Mouse (Mus musculus) CD4-positive helper T cell, adult 2 months (primary cell): ENCODE measurements around the gene Cdk5rap1.
"Not testable (repeated sequence)": the region's sequence is repeated elsewhere in the genome, so short reads cannot be mapped to it uniquely, and the experiment has no call there.

Experiments used
- DNase-seq: peaks from one replicate; pipeline ENCODE4 v3.0.0-alpha.2; 2012; ENCODE audit warnings: low read depth, missing footprints, low spot score

Gene Cdk5rap1

DNA sequence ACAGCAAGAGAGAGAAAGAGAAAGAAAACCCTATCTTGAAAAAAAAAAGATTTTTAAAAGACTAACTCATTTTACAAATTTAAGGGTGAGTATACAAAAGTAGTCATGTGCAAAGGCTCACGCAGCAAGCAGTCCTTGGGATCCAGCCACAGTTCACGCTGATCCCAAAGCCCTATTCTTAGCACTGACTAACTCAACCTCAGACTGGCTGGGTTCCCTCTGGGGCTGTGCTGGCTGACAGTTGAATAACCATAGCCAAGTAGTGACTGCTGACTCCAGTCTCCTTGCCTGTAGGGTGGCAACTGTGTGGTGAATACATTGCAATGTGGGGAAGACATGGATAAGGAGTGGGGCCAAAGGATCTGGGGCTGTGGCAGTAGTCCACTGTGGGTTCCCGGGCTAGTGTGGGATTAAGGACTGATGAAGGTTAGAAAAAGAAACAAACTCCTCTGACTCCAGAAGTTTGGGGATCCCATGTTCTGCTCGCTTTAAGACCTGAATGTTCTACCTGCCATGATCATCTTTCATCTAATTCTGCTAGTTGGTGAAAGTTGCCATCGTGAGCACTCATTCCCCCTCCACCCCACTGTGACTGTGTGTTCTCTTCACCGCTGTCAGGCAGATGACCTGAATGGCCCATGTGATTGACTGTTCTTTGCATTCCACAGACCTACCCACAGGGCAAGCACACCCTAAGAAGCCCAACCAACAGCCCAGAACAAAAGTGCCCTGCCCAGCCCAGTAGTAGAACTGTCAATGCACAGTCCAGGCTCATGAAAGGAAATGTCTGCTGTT is 2.2 kb upstream of the Cdk5rap1 start:
- DNase-seq = no peak

DNA sequence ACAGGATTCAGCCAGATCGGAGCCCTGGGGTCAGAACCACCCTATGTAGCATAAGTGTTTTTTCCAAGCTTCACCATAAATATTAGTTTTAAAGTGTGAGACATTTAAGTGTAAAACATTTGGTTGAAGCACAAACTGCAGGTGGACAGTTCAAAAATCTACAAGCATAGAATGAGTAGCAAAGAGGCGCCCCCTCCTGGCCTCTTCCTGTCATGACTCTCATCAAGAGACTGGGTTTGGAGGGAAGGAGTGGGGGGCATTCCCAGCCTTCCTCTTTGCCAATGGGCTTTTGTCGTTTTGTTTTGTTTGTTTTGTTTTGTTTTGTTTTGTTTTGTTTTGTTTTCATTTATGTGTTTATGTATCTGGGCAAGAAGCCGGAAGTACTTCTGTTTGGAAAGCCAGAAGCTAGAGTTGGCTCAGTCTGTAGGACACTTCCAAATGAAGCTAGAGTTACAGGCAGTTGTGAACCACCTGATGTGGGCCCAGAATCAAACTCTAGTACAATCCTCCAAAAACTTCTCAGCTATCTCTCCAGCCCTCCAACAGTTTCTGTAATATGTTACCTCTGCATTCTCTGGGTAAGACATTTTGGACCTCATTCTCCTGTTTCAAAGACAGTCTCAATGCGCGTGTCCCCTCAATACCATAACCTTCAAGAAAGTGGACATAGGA is 1.3 kb upstream of the Cdk5rap1 start:
- DNase-seq = peak; percentile 69

DNA sequence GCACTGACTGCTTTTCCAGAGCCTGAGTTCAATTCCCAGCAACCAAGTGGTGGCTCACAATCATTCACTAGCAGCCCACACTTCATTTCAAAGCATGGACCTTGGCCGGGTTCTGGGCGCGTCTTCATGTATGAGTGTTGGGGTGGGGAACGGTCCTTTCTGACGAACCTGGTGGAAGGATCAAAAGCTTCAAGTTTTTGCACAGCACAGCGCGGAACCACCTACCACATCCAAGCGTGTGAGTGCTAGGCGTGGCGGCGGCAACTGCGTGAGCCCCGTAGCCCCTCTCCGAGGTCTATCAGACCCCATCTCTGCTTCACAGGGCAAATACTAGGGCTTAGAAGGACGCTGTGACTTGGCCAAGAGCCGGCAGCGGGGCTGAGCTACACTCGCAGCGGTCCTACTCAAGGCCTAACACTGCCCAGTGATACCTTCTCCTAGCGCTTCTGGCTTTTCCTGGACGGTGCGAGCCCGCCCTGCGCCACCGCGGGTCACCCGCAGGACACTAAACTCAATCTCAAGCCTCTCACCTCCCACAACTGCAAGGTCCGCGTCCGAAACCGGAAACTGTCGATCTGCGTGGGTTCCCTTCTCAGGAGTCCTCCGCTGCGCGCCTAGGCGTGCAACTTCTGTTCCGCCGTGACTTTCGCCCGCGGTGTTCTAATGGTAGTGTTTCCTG is 520 bp downstream of the Cdk5rap1 start:
- peak; percentile 88 for DNase-seq

DNA sequence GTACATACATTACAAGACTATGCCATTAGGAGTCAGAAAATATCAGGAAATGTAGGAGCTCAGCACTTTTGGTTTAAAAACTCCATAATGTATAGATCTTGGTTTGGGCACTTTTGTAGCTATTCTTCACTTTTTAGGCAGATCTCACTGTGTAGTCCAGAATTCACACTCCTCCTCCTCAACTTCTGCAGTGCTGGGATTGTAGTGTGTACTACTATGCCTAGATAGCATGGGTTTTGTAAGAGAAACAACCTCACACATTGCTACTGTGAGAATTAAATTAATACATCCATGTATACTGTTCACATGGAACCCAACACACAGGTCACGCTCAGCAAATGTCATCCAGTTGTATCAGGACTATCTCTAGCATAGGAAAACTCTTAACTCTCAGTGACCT is 5.3 kb downstream of the Cdk5rap1 start:
- DNase-seq = no peak

DNA sequence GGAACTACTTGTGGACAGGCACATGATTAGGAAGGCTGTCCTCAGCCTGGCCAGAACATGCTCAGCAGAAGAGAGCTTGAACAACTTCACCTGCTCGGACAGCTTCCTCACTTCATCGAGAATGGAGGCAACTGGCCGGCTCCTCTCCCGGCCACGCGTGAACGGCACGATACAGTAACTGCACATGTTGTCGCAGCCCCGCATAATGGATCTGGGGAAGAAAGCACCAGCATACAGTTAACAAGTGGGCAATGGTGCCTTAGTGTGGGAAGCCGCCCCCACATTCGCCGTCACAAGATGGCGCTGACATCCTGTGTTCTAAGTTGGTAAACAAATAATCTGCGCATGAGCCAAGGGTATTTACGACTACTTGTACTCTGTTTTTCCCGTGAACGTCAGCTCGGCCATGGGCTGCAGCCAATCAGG is 18.8 kb downstream of the Cdk5rap1 start:
- DNase-seq = peak; percentile 63

DNA sequence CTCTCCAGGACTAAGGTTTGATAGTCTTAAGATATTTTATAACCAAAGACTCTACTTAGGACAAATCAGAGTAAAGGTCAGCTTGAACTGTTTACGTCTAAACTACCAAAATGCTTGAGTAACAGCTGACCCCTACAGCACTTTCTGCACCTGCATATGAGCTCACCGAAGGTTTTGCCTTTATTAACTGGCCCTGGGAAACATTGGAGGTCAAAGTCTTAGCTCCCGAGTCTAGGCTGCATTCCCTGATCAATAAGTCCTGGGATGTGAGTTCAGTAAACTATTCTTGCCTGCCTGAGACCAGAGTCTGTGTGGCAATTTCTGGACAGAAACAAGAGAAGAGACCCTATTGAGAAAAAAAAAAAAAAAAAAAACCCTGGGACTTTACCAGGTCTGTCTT is 24.7 kb downstream of the Cdk5rap1 start:
- DNase-seq = no peak

DNA sequence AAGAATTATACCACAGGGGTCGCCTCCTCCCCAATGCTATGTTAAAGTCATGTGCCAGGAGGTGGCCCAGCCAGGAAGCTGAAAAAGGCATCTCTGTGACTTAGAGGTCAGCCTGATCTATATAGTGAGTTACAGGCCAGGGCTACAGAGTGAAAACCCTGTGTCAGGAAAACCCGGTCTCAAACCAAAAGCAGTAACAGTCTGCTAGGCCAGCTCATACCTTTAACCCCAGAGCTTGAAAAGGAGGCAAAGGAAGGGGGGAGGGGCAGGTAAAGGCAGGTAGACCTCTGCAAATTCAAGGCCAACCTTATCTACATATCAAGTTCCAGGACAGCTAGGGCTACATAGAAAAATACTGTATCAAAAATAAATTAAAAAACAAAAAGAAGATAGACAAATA is 33.5 kb downstream of the Cdk5rap1 start:
- no peak for DNase-seq

DNA sequence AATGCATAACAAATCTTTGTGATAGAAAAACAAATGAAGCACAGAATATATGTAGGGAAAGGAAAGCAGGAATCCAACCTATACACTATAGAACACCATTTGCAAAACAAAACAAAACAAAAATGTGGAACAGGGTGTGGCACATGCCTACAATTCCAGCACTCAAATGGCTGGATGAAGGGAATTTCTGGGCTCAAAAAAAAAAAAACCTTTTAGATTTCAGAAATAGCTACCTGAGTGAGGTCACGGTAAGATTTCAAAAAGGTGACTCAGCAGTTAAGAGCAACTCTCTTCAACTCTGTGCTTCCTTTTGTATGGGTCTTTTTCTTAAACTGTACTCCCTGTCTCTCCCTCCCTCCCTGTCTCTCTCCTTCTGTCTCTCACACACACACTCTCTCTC is 34.6 kb downstream of the Cdk5rap1 start:
- no peak for DNase-seq

DNA sequence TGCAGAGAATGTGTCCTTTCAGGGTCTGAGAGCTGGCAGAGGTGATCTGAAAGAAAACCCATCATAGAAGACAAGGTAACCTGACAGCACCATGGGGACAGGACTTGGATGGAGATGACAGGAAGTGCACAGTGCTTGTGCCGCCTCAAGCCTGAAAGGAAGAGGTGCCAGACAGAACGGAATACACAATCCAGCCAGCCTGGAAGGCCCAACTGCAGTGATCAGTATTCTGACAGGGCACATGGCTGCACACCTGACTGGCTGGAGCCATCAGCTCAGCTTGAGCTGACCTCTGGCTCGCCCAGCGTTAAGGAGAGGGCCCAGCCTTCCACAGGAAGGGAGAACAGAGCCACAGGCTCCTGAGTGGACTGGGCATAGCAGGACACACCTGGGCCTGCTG is 37.2 kb downstream of the Cdk5rap1 start:
- DNase-seq = no peak

DNA sequence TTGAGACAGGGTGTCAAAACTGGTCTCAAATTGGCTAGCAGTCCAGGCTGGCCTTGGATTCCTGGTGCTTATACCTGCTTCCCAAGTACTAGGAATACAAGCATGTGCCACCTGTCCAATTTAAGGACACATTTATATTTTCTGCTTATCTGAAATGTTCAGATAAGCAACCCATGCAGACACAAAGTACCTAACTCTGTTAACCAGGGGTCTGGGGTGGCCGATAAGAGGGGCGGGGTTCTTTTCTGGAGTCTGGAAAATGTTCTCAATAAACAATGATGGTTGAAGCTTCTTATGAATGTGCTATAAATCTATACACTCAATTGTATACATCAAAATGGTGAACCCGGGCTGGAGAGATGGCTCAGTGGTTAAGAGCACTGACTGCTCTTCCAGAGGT is 46.0 kb downstream of the Cdk5rap1 start:
- no peak for DNase-seq

DNA sequence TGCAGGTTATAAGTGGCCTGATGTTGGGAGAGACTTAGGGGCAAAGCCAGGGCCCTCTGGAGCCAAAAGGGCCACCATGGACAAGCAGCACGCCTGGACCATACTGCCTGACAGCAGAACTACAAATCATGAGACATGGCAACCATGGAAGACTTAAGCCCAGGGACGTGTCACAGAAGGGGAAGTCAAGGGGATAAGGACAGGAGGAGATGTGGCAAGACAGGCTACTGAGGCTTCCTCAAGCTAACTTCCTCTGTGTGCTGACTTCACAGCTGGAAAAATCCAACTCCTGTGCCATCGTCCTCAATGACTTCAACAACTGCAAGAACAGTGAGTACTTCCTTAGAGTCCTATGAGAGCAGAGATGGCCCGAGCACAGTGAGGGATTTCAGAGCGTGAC is 59.0 kb downstream of the Cdk5rap1 start:
- not testable (repeated sequence) for DNase-seq

DNA sequence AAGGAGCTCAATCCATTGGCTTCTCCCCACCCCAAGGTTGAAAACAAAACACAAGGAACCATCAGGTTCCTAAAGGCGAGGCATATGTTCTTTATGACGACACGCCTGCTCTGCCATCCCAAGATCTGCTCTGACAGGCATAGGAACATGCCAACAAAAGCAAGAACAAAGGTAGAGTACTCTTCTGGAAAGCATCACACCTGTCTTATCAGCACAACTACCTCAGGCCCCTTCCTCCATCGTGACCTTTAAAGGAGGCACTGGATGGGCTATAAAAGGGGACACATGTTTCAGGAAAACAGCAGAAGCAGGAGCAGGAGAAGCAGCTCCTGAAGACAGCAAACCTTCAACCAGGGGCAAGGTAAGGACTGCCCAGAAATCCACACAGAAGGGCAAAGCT is 65.9 kb downstream of the Cdk5rap1 start, which contains the start of gene Bpifb9b:
Gene Bpifb9b, plus strand, starts transcription at position 301 of the 400 bp plus-strand sequence.
- not testable (repeated sequence) for DNase-seq

DNA sequence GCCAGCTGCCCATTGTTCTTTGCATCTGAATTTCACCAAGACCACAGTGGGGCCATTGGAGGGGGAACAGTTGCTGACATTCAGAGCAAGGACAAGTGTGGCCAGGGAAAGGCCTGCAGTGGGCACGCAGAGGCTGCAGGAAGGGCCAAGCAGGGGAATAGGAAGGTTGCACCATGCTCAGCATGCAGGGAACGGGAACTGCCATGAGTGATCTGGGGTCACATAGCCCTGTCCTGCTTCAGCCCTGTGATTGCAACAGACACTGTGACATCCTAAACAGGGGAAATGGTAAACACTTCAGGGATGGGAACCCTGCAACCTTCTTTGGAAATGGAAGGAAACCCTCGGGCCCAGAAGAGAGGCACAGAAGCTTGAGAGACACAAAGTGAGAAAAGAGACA is 68.2 kb downstream of the Cdk5rap1 start:
- DNase-seq = not testable (repeated sequence)

DNA sequence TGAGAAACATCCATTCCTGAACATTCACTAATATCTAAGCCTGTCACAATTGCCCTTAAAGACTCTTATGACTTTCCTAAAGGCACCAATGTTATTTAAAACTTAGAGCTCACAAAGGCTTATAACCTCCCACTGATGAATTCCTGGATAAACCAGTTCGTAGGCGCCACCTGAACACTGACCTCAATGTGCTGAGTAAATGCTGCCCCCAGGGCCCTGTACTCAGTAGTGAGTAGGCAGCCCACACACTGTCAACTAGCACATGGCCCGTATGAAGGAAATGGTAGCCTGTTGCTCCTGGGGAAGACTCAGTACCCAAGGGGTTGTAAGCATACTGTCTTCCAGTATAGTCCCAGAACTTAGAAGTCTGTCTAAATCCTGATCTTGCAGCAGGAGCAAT is 71.0 kb downstream of the Cdk5rap1 start:
- DNase-seq = no peak

DNA sequence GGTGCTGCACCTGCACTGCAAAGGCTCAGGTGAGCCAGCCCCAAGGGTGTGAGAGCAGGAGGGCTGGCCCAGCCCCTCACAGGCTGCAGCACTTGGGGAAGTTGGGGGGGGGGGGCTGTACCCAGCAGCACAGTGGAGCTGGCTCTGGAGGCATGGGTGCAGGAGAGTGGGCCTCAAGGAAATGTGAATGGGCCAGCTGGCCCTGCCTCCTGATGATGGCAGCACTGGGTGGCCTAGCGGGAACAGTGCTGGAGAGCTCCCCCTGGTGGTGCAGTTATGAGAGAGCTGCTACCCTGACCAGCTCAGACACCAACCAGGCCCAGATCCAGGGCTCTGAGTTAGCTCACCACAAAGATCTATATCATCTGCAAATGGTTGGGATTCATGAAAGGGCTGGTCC is 72.3 kb downstream of the Cdk5rap1 start:
- peak; percentile 69 for DNase-seq

DNA sequence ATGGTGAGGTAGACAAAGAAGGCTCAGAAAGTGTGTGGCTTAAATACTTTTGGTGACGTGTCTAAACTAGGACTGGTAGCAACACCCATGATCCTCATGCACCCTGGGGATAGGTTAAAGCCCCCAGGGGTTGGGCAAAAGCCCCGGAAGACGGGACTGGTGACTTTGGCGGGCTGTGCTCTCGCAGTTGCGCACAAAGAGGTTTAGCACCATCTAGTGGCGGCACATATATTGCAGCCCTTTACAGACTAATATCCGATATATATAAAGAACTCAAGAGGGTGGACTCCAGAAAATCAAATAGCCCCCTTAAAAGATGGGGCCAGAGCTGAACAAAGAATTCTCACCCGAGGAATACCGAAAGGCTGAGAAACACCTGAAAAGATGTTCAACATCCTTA is 78.1 kb downstream of the Cdk5rap1 start:
- peak; percentile 59 for DNase-seq

DNA sequence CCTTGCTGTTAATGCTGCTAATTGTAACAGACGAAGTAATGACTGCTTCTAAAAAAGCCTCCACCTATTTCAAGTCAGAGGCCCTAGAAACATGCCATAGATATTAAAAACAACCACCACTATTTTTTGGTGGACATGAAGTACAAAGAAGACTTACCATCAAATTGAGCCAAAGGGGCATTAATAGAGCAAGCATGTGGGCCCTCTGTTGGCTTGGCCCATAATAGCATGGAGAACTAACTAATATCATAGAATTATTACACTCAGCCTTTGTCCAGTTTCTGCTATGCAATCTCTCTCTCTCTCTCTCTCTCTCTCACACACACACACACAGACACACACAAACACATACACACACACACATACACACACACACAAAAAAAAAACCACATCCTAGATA is 80.0 kb downstream of the Cdk5rap1 start:
- DNase-seq = no peak

DNA sequence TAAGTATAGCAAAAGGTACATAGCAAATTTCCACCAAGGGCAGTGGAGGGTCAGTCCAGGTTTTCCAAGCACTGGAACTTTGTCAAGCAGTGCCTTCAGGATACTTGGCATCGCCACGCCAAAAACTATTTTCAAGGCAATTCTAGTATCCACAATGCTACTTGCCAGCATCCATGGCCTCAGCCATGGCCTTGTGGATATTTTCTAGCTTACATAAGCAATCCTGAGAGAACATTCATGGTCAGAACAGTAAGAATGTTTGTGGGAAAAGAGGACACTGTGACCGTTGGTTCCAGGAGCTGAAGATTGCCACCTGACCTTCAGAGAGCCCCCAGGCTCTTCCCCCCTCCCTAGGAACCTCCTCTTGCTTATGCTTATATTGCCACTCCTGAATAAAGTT is 80.9 kb downstream of the Cdk5rap1 start:
- DNase-seq = not testable (repeated sequence)
